Mouse (Mus musculus) myocyte (in vitro differentiated cells): ENCODE data around the gene Glyr1. TPM values are rescaled to one million over a fixed set of nuclear protein-coding genes. Genes with fewer than 3 reads are reported as not detected.

ENCODE experiments used
- H3K27me3 ChIP-seq: one replicate; pipeline ENCODE4 v1.6.1; 2011; ENCODE audit not compliant: control insufficient read depth, insufficient read depth, insufficient read length
- H3K36me3 ChIP-seq: one replicate; pipeline ENCODE4 v1.6.1; 2011; ENCODE audit not compliant: control insufficient read depth, insufficient read depth
- H3K4me2 ChIP-seq: one replicate; pipeline ENCODE4 v1.6.1; 2011; ENCODE audit warnings: low read depth, control low read depth
- H3K4me3 ChIP-seq: one replicate; pipeline ENCODE4 v1.5.1; 2011; ENCODE audit warnings: mild to moderate bottlenecking, control low read depth, moderate library complexity
- H3K79me2 ChIP-seq: one replicate; pipeline ENCODE4 v1.6.1; 2011; ENCODE audit not compliant: control insufficient read depth, insufficient read depth
- H3ac ChIP-seq: one replicate; pipeline ENCODE4 v1.6.1; 2011; ENCODE audit not compliant: control insufficient read depth, insufficient read length
- CEBPB ChIP-seq: IDR thresholded peaks from 2 replicates; pipeline ENCODE4 v1.6.1; 2011; ENCODE audit warnings: mild to moderate bottlenecking, moderate library complexity; ENCODE audit not compliant: poor library complexity, insufficient read depth, severe bottlenecking
- E2F4 ChIP-seq: IDR thresholded peaks from one replicate; pipeline ENCODE4 v1.6.1; 2011; ENCODE audit warnings: mild to moderate bottlenecking, control low read depth, moderate library complexity; ENCODE audit not compliant: insufficient read depth
- MAX ChIP-seq: IDR thresholded peaks from one replicate; pipeline ENCODE4 v1.6.1; 2011; ENCODE audit warnings: low read depth, mild to moderate bottlenecking, control low read depth
- MYOD1 ChIP-seq, 3 experiments: IDR thresholded peaks; one replicate each; pipeline ENCODE4 v1.6.1; 2011; ENCODE audit warnings: control low read depth in 2 of 3, low read depth in 2 of 3, mild to moderate bottlenecking in 2 of 3, moderate library complexity in 1 of 3; ENCODE audit not compliant: insufficient read length in 2 of 3, control insufficient read depth in 1 of 3
- MYOG ChIP-seq, 3 experiments: IDR thresholded peaks; one replicate each; pipeline ENCODE4 v1.6.1; 2011; ENCODE audit warnings: control low read depth in 2 of 3, low read depth in 2 of 3, mild to moderate bottlenecking in 2 of 3; ENCODE audit not compliant: insufficient read length in 2 of 3, control insufficient read depth in 1 of 3, insufficient read depth in 1 of 3
- POLR2A ChIP-seq: IDR thresholded peaks from one replicate; pipeline ENCODE4 v1.6.1; 2011; ENCODE audit warnings: low read depth, mild to moderate bottlenecking, control low read depth, moderate library complexity; ENCODE audit not compliant: insufficient read length
- POLR2AphosphoS2 ChIP-seq: IDR thresholded peaks from one replicate; pipeline ENCODE4 v1.6.1; 2011; ENCODE audit warnings: low read depth, control low read depth; ENCODE audit not compliant: insufficient read length
- REST ChIP-seq: IDR thresholded peaks from one replicate; pipeline ENCODE4 v1.6.1; 2011; ENCODE audit warnings: mild to moderate bottlenecking, control low read depth, moderate library complexity; ENCODE audit not compliant: insufficient read depth, insufficient read length
- SRF ChIP-seq: IDR thresholded peaks from one replicate; pipeline ENCODE4 v1.6.1; 2011; ENCODE audit warnings: low read depth; ENCODE audit not compliant: control insufficient read depth, insufficient read length
- TCF12 ChIP-seq: IDR thresholded peaks from one replicate; pipeline ENCODE4 v1.6.1; 2011; ENCODE audit warnings: mild to moderate bottlenecking, control low read depth; ENCODE audit not compliant: poor library complexity, insufficient read depth, severe bottlenecking
- TCF3 ChIP-seq: IDR thresholded peaks from one replicate; pipeline ENCODE4 v1.6.1; 2011; ENCODE audit warnings: low read depth, control low read depth; ENCODE audit not compliant: insufficient read length
- USF1 ChIP-seq: IDR thresholded peaks from one replicate; pipeline ENCODE4 v1.6.1; 2011; ENCODE audit warnings: low read depth, mild to moderate bottlenecking, control low read depth, moderate library complexity
- polyA plus RNA-seq: library from polyadenylated mRNA; unstranded; fragments of >200 nt; fragmentation: generic; extraction: Trizol; gene quantifications from one replicate; pipeline ENCODE4 v1.2.1, GENCODE M21; 2012; ENCODE audit warnings: missing spikeins

Glyr1 gene
- polyA plus RNA-seq, 1 experiment, result 37.0 TPM

GRCm38 (mm10) chr16:5045322-5045721 is 4.3 kb downstream of the Glyr1 start:
- Histone ChIP-seq H3K27me3 (no peaks in the 10 kb centered on the region), H3K36me3 (peaks cover 51% of the 10 kb centered on the region), H3K79me2 (peaks cover 30% of the 10 kb centered on the region), H3K4me2 (no peak overlapping the region), H3K4me3 (no peak overlapping the region), H3ac (no peak overlapping the region)
- TF ChIP-seq SRF, result no peak

- Histone ChIP-seq H3K4me2 (no peak overlapping the region), H3K4me3 (no peak overlapping the region), H3K27me3 (no peaks in the 10 kb centered on the region), H3ac (no peak overlapping the region), H3K36me3 (peaks cover 74% of the 10 kb centered on the region), H3K79me2 (no peaks in the 10 kb centered on the region)
- no peak for TF ChIP-seq POLR2AphosphoS2
- TF ChIP-seq TCF3, result no peak
- no peak for TF ChIP-seq USF1
- TF ChIP-seq CEBPB, result no peak
- TF ChIP-seq E2F4, result no peak
- TF ChIP-seq MYOG (IDR thresholded peaks at IDR 0.05; ENCODE audit: control insufficient read depth in 1 of 3, insufficient read depth in 1 of 3, insufficient read length in 2 of 3, low read depth in 2 of 3), result no peak
Measured at GRCm38 (mm10) chr16:5036649-5037234, 12.9 kb downstream of the Glyr1 start.

- Histone ChIP-seq H3K4me3 (no peak overlapping the region), H3K79me2 (no peaks in the 10 kb centered on the region), H3K4me2 (no peak overlapping the region), H3K27me3 (no peaks in the 10 kb centered on the region), H3ac (no peak overlapping the region), H3K36me3 (peaks cover 74% of the 10 kb centered on the region)
- TF ChIP-seq TCF12 (no peak), MYOG (IDR thresholded peaks at IDR 0.05; ENCODE audit: control insufficient read depth in 1 of 3, insufficient read depth in 1 of 3, insufficient read length in 2 of 3, low read depth in 2 of 3) (no peak), TCF3 (no peak), MAX (no peak), USF1 (no peak), SRF (no peak), POLR2A (no peak), E2F4 (no peak), REST (no peak), MYOD1 (IDR thresholded peaks at IDR 0.05; ENCODE audit: control insufficient read depth in 1 of 3, insufficient read length in 2 of 3, low read depth in 2 of 3) (no peak), POLR2AphosphoS2 (no peak)
Measured at GRCm38 (mm10) chr16:5035591-5035990, 14.1 kb downstream of the Glyr1 start.

- TF ChIP-seq POLR2A (no peak), CEBPB (no peak), TCF12 (no peak), E2F4 (no peak), TCF3 (no peak), MAX (no peak), MYOD1 (IDR thresholded peaks at IDR 0.05; ENCODE audit: control insufficient read depth in 1 of 3, insufficient read length in 2 of 3, low read depth in 2 of 3) (no peak), POLR2AphosphoS2 (no peak), REST (no peak), SRF (no peak), USF1 (no peak), MYOG (IDR thresholded peaks at IDR 0.05; ENCODE audit: control insufficient read depth in 1 of 3, insufficient read depth in 1 of 3, insufficient read length in 2 of 3, low read depth in 2 of 3) (no peak)
- Histone ChIP-seq H3ac (no peak overlapping the region), H3K4me3 (no peak overlapping the region), H3K36me3 (peaks cover 84% of the 10 kb centered on the region), H3K79me2 (no peaks in the 10 kb centered on the region), H3K27me3 (no peaks in the 10 kb centered on the region), H3K4me2 (no peak overlapping the region)
Measured at GRCm38 (mm10) chr16:5029847-5030246, 19.8 kb downstream of the Glyr1 start.

- Histone ChIP-seq H3K4me3 (no peak overlapping the region), H3K36me3 (peaks cover 75% of the 10 kb centered on the region), H3K27me3 (no peaks in the 10 kb centered on the region), H3ac (no peak overlapping the region), H3K79me2 (no peaks in the 10 kb centered on the region), H3K4me2 (no peak overlapping the region)
- TF ChIP-seq POLR2AphosphoS2, result no peak
- TF ChIP-seq CEBPB, result no peak
- TF ChIP-seq E2F4, result no peak
- TF ChIP-seq REST, result no peak
- TF ChIP-seq MYOG (IDR thresholded peaks at IDR 0.05; ENCODE audit: control insufficient read depth in 1 of 3, insufficient read depth in 1 of 3, insufficient read length in 2 of 3, low read depth in 2 of 3), result no peak
- no peak for TF ChIP-seq MAX
- TF ChIP-seq POLR2A, result no peak
- TF ChIP-seq MYOD1 (IDR thresholded peaks at IDR 0.05; ENCODE audit: control insufficient read depth in 1 of 3, insufficient read length in 2 of 3, low read depth in 2 of 3), result no peak
- TF ChIP-seq SRF, result no peak
Measured at GRCm38 (mm10) chr16:5024021-5024420, 25.6 kb downstream of the Glyr1 start.
